Mouse (Mus musculus) hindbrain, postnatal 0 days (tissue): Measurements from ENCODE around the gene Atp6v1g2. TPM values are rescaled to one million over a fixed set of nuclear protein-coding genes. Genes with fewer than 3 reads are reported as not detected.
A peak's percentile ranks its signal among the peaks of the same experiment; 100 is the strongest.

ENCODE experiments used
- ATAC-seq: fragments of 200-750 bp; cut with Nextera tagmentation; 2 replicates; pipeline ENCODE4 v1.8.0; 2017; ENCODE audit warnings: mild to moderate bottlenecking, moderate TSS enrichment, moderate library complexity
- DNase-seq: peaks from one replicate; pipeline ENCODE4 v3.0.0-alpha.2; 2015; ENCODE audit warnings: low spot score
- H3K27ac ChIP-seq: fragments of 300-500 bp; sonication (generic); 2 replicates; pipeline ENCODE4 v1.5.1; 2014; ENCODE audit warnings: mild to moderate bottlenecking
- H3K27me3 ChIP-seq: fragments of 300-500 bp; sonication (generic); 2 replicates; pipeline ENCODE4 v1.6.1; 2014; ENCODE audit warnings: low read length, mixed read lengths; ENCODE audit not compliant: insufficient read depth
- H3K36me3 ChIP-seq: fragments of 300-500 bp; sonication (generic); 2 replicates; pipeline ENCODE4 v1.6.1; 2014; ENCODE audit warnings: low read length, mixed read lengths; ENCODE audit not compliant: insufficient read depth
- H3K4me1 ChIP-seq: fragments of 300-500 bp; sonication (generic); 2 replicates; pipeline ENCODE4 v1.6.1; 2014; ENCODE audit warnings: antibody characterized with exemption, low read length, mixed read lengths; ENCODE audit not compliant: insufficient read depth
- H3K4me2 ChIP-seq: fragments of 300-500 bp; sonication (generic); 2 replicates; pipeline ENCODE4 v1.6.1; 2014; ENCODE audit warnings: low read depth, mild to moderate bottlenecking, low read length, moderate library complexity, mixed read lengths
- H3K4me3 ChIP-seq: fragments of 300-500 bp; sonication (generic); 2 replicates; pipeline ENCODE4 v1.5.1; 2014; ENCODE audit warnings: low read length
- H3K9ac ChIP-seq: fragments of 300-500 bp; sonication (generic); replicated peaks from 2 replicates; pipeline ENCODE4 v1.6.1; 2014; ENCODE audit warnings: mild to moderate bottlenecking, low read length, moderate library complexity, mixed read lengths
- H3K9me3 ChIP-seq: fragments of 300-500 bp; sonication (generic); 2 replicates; pipeline ENCODE4 v1.6.1; 2016; ENCODE audit warnings: low read length, mixed read lengths
- CTCF ChIP-seq: IDR thresholded peaks from 2 replicates; pipeline ENCODE4 v1.5.1; 2016; ENCODE audit warnings: antibody characterized with exemption, control low read depth, low read depth
- WGBS: fragments of 180-500 bp; shearing (Covaris S2); extraction: QIAGEN DNeasy Blood & Tissue Kit; methylation state at CpG from one replicate; pipeline ENCODE4 v1.1.7; 2014; 5-methylcytosine and 5-hydroxymethylcytosine counted together
- polyA plus RNA-seq: library from polyadenylated mRNA; unstranded; fragments of >200 nt; fragmentation: Nextera tagmentation; extraction: Ambion mirVana; gene quantifications from 2 replicates; pipeline ENCODE4 v1.2.1, GENCODE M21; 2015
- total RNA-seq: library from RNA; depleted of rRNA; stranded (reverse); fragments of >200 nt; gene quantifications from 2 replicates; pipeline ENCODE4 v1.2.3, GENCODE M21; 2014

The Atp6v1g2 gene
- total and polyA plus RNA-seq, 2 experiments from 2014 or later, result 114 to 183 TPM

GRCm38 (mm10) chr17:35242015-35242941 is 8.8 kb downstream of the Atp6v1g2 start:
- peak overlapping the region; percentile 100 for H3K9ac ChIP-seq
- TF ChIP-seq CTCF, result peak; percentile 46
- peak overlapping the region; percentile 72 for H3K4me2 ChIP-seq
- ATAC-seq (peak; percentile 61), DNase-seq (peak; percentile 86)
- H3K27me3 ChIP-seq, result no peaks in the 10 kb centered on the region
- peak overlapping the region; percentile 100 for H3K27ac ChIP-seq
- H3K4me3 ChIP-seq, result peak overlapping the region; percentile 97
- H3K36me3 ChIP-seq, result peaks cover 37% of the 10 kb centered on the region
- peaks cover 17% of the 10 kb centered on the region for H3K4me1 ChIP-seq
- no peaks in the 10 kb centered on the region for H3K9me3 ChIP-seq
- WGBS, result under 1% methylated on average over 53 of the region's 55 CpGs

DNA sequence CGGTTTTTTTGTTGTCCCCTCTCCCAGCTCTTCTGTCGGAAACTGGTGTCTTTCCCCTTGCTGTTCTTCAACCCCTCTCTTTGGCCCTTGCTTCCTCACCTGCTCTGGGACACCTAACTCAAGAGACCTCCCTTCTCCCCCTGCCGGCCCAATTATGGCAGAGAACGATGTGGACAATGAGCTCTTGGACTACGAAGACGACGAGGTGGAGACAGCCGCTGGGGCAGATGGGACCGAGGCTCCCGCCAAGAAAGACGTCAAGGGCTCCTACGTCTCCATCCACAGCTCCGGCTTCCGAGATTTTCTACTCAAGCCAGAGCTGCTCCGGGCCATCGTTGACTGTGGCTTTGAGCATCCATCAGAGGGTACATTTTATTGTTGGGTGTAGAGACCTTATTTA is 9.6 kb downstream of the Atp6v1g2 start:
- TF ChIP-seq CTCF, result peak; percentile 41
- Histone ChIP-seq H3K9ac (peak overlapping the region; percentile 100), H3K9me3 (no peaks in the 10 kb centered on the region), H3K27ac (peak overlapping the region; percentile 100), H3K4me1 (peaks cover 17% of the 10 kb centered on the region), H3K27me3 (no peaks in the 10 kb centered on the region), H3K4me3 (peak overlapping the region; percentile 97), H3K4me2 (peak overlapping the region; percentile 72), H3K36me3 (peaks cover 45% of the 10 kb centered on the region)
- under 1% methylated on average over 16 of the region's 16 CpGs for WGBS
- ATAC-seq (0 out of 2 replicates have a peak, but pooled peaks have one; percentile 1), DNase-seq (peak; percentile 83)

DNA sequence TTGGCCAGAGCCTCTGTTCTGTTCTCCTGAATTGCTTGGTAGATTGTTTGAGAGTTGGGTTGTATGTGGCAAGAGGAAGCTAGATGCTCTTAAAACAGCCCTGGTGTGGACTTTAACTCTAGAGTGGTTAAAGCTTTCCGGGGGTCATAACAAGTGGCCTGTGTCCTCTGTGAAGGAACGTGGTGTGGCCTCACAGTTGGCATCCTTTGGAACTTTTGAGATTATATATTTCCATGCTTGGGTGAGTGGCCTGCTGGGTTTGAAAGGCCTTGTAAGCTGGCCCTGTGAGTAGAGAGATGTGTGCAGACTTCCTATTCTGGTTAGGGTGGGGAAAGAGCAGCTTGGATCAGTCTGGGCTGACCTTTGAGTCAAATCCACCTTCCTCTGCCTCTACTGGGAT is 11.5 kb downstream of the Atp6v1g2 start:
- peaks cover 17% of the 10 kb centered on the region for H3K4me1 ChIP-seq
- 55% methylated on average over 2 of the region's 2 CpGs for WGBS

GRCm38 (mm10) chr17:35245731-35246623 is 12.5 kb downstream of the Atp6v1g2 start:
- Histone ChIP-seq H3K27ac (no peak overlapping the region), H3K36me3 (peaks cover 66% of the 10 kb centered on the region), H3K9ac (no peak overlapping the region), H3K4me3 (no peak overlapping the region), H3K4me1 (peaks cover 12% of the 10 kb centered on the region), H3K27me3 (no peaks in the 10 kb centered on the region), H3K9me3 (no peaks in the 10 kb centered on the region), H3K4me2 (no peak overlapping the region)
- TF ChIP-seq CTCF, result peak; percentile 68
- ATAC-seq (no peak), DNase-seq (peak; percentile 58)
- WGBS, result 79% methylated on average over 15 of the region's 15 CpGs

More for the DNA sequence above, 11.5 kb downstream of the Atp6v1g2 start:
- H3K4me2 ChIP-seq, result peak overlapping the region; percentile 72
- DNase-seq, result no peak
- H3K36me3 ChIP-seq, result peaks cover 63% of the 10 kb centered on the region
- no peaks in the 10 kb centered on the region for H3K9me3 ChIP-seq
- no peak for ATAC-seq
- H3K27ac ChIP-seq, result no peak overlapping the region
- H3K27me3 ChIP-seq, result no peaks in the 10 kb centered on the region
- peak overlapping the region; percentile 100; the same call in 1 of the 2 replicates for H3K9ac ChIP-seq
- H3K4me3 ChIP-seq, result no peak overlapping the region
- no peak for TF ChIP-seq CTCF

- Histone ChIP-seq H3K27ac (no peak overlapping the region), H3K36me3 (peaks cover 69% of the 10 kb centered on the region), H3K4me1 (peaks cover 12% of the 10 kb centered on the region), H3K4me3 (no peak overlapping the region), H3K9ac (no peak overlapping the region), H3K9me3 (no peaks in the 10 kb centered on the region), H3K4me2 (no peak overlapping the region), H3K27me3 (no peaks in the 10 kb centered on the region)
- ATAC-seq, result no peak
- no peak for DNase-seq
- TF ChIP-seq CTCF, result no peak
- whole genome bisulfite sequencing, result 81% methylated on average over 7 of the region's 7 CpGs
Measured at GRCm38 (mm10) chr17:35247144-35247543, 13.7 kb downstream of the Atp6v1g2 start.

DNA sequence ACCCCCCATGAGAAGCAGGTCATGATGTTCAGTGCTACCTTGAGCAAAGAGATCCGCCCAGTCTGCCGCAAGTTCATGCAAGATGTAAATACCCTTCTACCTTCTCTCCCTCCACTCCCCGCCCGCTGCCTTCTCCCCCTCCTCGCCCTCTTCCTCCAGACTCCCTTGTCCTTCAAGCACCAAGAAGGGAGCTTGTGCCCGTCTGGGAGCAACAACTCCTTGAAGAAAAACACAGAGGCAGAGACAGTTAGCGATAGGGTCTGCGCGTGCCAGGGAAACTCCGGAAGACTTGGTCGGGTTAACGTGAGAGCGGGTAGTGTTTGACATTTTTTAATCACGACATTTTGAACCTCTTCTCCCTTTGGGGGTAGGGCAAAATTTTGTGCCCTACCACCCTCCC is 15.5 kb downstream of the Atp6v1g2 start:
- Histone ChIP-seq H3K9me3 (no peaks in the 10 kb centered on the region), H3K9ac (no peak overlapping the region), H3K27me3 (no peaks in the 10 kb centered on the region), H3K4me3 (no peak overlapping the region), H3K4me1 (peaks cover 7% of the 10 kb centered on the region), H3K36me3 (peaks cover 82% of the 10 kb centered on the region), H3K4me2 (no peak overlapping the region), H3K27ac (no peak overlapping the region)
- ATAC-seq, result no peak
- DNase-seq, result no peak
- WGBS, result 84% methylated on average over 14 of the region's 14 CpGs
- TF ChIP-seq CTCF, result no peak
